Mouse (Mus musculus): ENCODE data around the gene Tmem200b.

- TF ChIP-seq TCF3 (IDR thresholded peaks at IDR 0.05; ENCODE audit: insufficient read length, low read depth) = no peak
- no peak for TF ChIP-seq POLR2AphosphoS2 (IDR thresholded peaks at IDR 0.05; ENCODE audit: insufficient read length, low read depth)
- TF ChIP-seq TCF12 (IDR thresholded peaks at IDR 0.05; ENCODE audit: insufficient read depth, poor library complexity, severe bottlenecking) = no peak
- no peak for TF ChIP-seq POLR2A (IDR thresholded peaks at IDR 0.05; ENCODE audit: insufficient read length, low read depth)
- TF ChIP-seq E2F4 (IDR thresholded peaks at IDR 0.05; ENCODE audit: insufficient read depth) = no peak
- no peak for TF ChIP-seq MAX (IDR thresholded peaks at IDR 0.05; ENCODE audit: low read depth)
- TF ChIP-seq MYOG (IDR thresholded peaks at IDR 0.05; ENCODE audit: control insufficient read depth in 1 of 3, insufficient read depth in 1 of 3, insufficient read length in 2 of 3, low read depth in 2 of 3) = no peak
- TF ChIP-seq MYOD1 (IDR thresholded peaks at IDR 0.05; ENCODE audit: control insufficient read depth in 1 of 3, insufficient read length in 2 of 3, low read depth in 2 of 3) = no peak
Observed at GRCm38 (mm10) chr4:131881306-131881705, 40.3 kb upstream of the Tmem200b start.

Data from myocyte (in vitro differentiated cells).